Mouse (Mus musculus) urinary bladder, adult 18-20 months (tissue): ENCODE results near the gene Asb3.

ENCODE experiments used
- DNase-seq, 2 experiments: peaks; one replicate each; pipeline ENCODE4 v3.0.0; 2022; ENCODE audit warnings: low spot score in 2 of 2, mixed read lengths in 2 of 2

Asb3 gene

GRCm38 (mm10) chr11:30885171-30885871 is at the start of gene Asb3, which contains the start of gene Gpr75:
TSS of gene Asb3 (plus strand) at chr11:30885416.
TSS of gene Gpr75 (plus strand) at chr11:30885358.
- peak; percentile 35 to 46 for DNase-seq

GRCm38 (mm10) chr11:30838793-30839192 is 46.4 kb upstream of the Asb3 start:
- DNase-seq = no peak

GRCm38 (mm10) chr11:30844355-30844754 is 40.9 kb upstream of the Asb3 start:
- DNase-seq = no peak

- no peak for DNase-seq
Observed at GRCm38 (mm10) chr11:30872425-30872824, 12.8 kb upstream of the Asb3 start.

- DNase-seq = no peak
Observed at GRCm38 (mm10) chr11:30888153-30888552, 2.9 kb downstream of the Asb3 start.

- no peak for DNase-seq
Observed at GRCm38 (mm10) chr11:30896201-30896600, 11.0 kb downstream of the Asb3 start.

GRCm38 (mm10) chr11:30899312-30899711 is 14.1 kb downstream of the Asb3 start:
- no peak for DNase-seq

- DNase-seq = no peak
Observed at GRCm38 (mm10) chr11:30912311-30912710, 27.1 kb downstream of the Asb3 start.

- DNase-seq = no peak
Observed at GRCm38 (mm10) chr11:30920641-30921040, 35.4 kb downstream of the Asb3 start.

- no peak for DNase-seq
Observed at GRCm38 (mm10) chr11:30923283-30923682, 38.1 kb downstream of the Asb3 start.

GRCm38 (mm10) chr11:30928079-30928478 is 42.9 kb downstream of the Asb3 start:
- DNase-seq = no peak

GRCm38 (mm10) chr11:30928498-30928897 is 43.3 kb downstream of the Asb3 start:
- no peak for DNase-seq

GRCm38 (mm10) chr11:30943522-30943921 is 58.3 kb downstream of the Asb3 start:
- DNase-seq = no peak

- DNase-seq = peak in 1 of 2 experiments; percentile 1
Observed at GRCm38 (mm10) chr11:30952829-30953228, 67.6 kb downstream of the Asb3 start.

- DNase-seq = peak; percentile 17 to 47
Observed at GRCm38 (mm10) chr11:30953469-30954154, 68.4 kb downstream of the Asb3 start.

GRCm38 (mm10) chr11:30954279-30954725 is 69.1 kb downstream of the Asb3 start, which contains the start of gene Erlec1:
TSS of gene Erlec1 (minus strand) at chr11:30954335.
- peak; percentile 64 to 76 for DNase-seq

- DNase-seq = no peak
Observed at GRCm38 (mm10) chr11:30985237-30985636, 100.0 kb downstream of the Asb3 start.

GRCm38 (mm10) chr11:30985877-30986624 is 100.8 kb downstream of the Asb3 start, which contains the start of gene Chac2:
TSS of gene Chac2 (minus strand) at chr11:30986350.
- peak; percentile 76 to 77 for DNase-seq

- no peak for DNase-seq
Observed at GRCm38 (mm10) chr11:30986625-30987017, 101.4 kb downstream of the Asb3 start.

GRCm38 (mm10) chr11:30996670-30997069 is 111.5 kb downstream of the Asb3 start:
- DNase-seq = no peak

- no peak for DNase-seq
Observed at GRCm38 (mm10) chr11:30998199-30998598, 113.0 kb downstream of the Asb3 start.

- DNase-seq = no peak
Observed at GRCm38 (mm10) chr11:30998704-30999103, 113.5 kb downstream of the Asb3 start.
